Mouse (Mus musculus) large intestine, adult 2 months (tissue): ENCODE measurements around the gene Anxa1. TPM values are rescaled to one million over a fixed set of nuclear protein-coding genes. Genes with fewer than 3 reads are reported as not detected.

Experiments
- DNase-seq: peaks from one replicate; pipeline ENCODE4 v3.0.0-alpha.2; 2012; ENCODE audit warnings: low read depth, low spot score
- WGBS: fragments of 180-500 bp; shearing (Covaris S2); methylation state at CpG from one replicate; pipeline ENCODE4 v1.1.7; 2018; 5-methylcytosine and 5-hydroxymethylcytosine counted together
- polyA plus RNA-seq: library from polyadenylated mRNA; depleted of rRNA; stranded (reverse); fragments of >200 nt; gene quantifications from 2 replicates; pipeline ENCODE4 v1.2.3, GENCODE M21; 2012; rRNA removed

The Anxa1 gene
- polyA plus RNA-seq = 5.7 and 6.0 TPM in 2 replicates

- 4% methylated on average over 5 of the region's 5 CpGs for WGBS
- DNase-seq = peak; percentile 71
Observed at GRCm38 (mm10) chr19:20390455-20390994, at the start of gene Anxa1. Gene Anxa1, minus strand, starts transcription at chr19:20390944.

GRCm38 (mm10) chr19:20437043-20437442 is 46.3 kb upstream of the Anxa1 start:
- 39% methylated on average over 5 of the region's 5 CpGs for WGBS
- DNase-seq = no peak

GRCm38 (mm10) chr19:20434541-20434940 is 43.8 kb upstream of the Anxa1 start:
- DNase-seq = peak; percentile 57
- 3% methylated on average over 3 of the region's 3 CpGs for WGBS

- DNase-seq = no peak
- 54% methylated on average over 5 of the region's 5 CpGs for WGBS
Observed at GRCm38 (mm10) chr19:20433966-20434365, 43.2 kb upstream of the Anxa1 start.

GRCm38 (mm10) chr19:20426443-20427161 is 35.9 kb upstream of the Anxa1 start:
- no peak for DNase-seq
- 82% methylated on average over 12 of the region's 12 CpGs for WGBS

- DNase-seq = no peak
- 91% methylated on average over 3 of the region's 3 CpGs for WGBS
Observed at GRCm38 (mm10) chr19:20411276-20411675, 20.5 kb upstream of the Anxa1 start.

GRCm38 (mm10) chr19:20409541-20410528 is 19.1 kb upstream of the Anxa1 start:
- DNase-seq = no peak
- WGBS = 41% methylated on average over 9 of the region's 9 CpGs

GRCm38 (mm10) chr19:20406475-20406874 is 15.7 kb upstream of the Anxa1 start:
- peak; percentile 33 for DNase-seq
- 27% methylated on average over 3 of the region's 3 CpGs for WGBS

GRCm38 (mm10) chr19:20405015-20405414 is 14.3 kb upstream of the Anxa1 start:
- 45% methylated on average over 4 of the region's 4 CpGs for WGBS
- DNase-seq = no peak

- DNase-seq = no peak
- WGBS = 78% methylated on average over 3 of the region's 3 CpGs
Observed at GRCm38 (mm10) chr19:20403740-20404139, 13.0 kb upstream of the Anxa1 start.

GRCm38 (mm10) chr19:20403219-20403618 is 12.5 kb upstream of the Anxa1 start:
- 98% methylated on average over 1 of the region's 1 CpGs for WGBS
- no peak for DNase-seq

- no peak for DNase-seq
- 65% methylated on average over 5 of the region's 5 CpGs for WGBS
Observed at GRCm38 (mm10) chr19:20402516-20403200, 11.9 kb upstream of the Anxa1 start.

- DNase-seq = no peak
- 75% methylated on average over 3 of the region's 3 CpGs for WGBS
Observed at GRCm38 (mm10) chr19:20401961-20402360, 11.2 kb upstream of the Anxa1 start.

- no peak for DNase-seq
- WGBS = 57% methylated on average over 4 of the region's 4 CpGs
Observed at GRCm38 (mm10) chr19:20399187-20399586, 8.4 kb upstream of the Anxa1 start.

GRCm38 (mm10) chr19:20397092-20397491 is 6.3 kb upstream of the Anxa1 start:
- 93% methylated on average over 1 of the region's 1 CpGs for WGBS
- no peak for DNase-seq

GRCm38 (mm10) chr19:20393556-20394274 is 3.0 kb upstream of the Anxa1 start:
- peak; percentile 21 for DNase-seq
- WGBS = 65% methylated on average over 6 of the region's 6 CpGs

- peak; percentile 16 for DNase-seq
- WGBS = 5% methylated on average over 7 of the region's 7 CpGs
Observed at GRCm38 (mm10) chr19:20389723-20390122, 1.0 kb downstream of the Anxa1 start.

GRCm38 (mm10) chr19:20389245-20389644 is 1.5 kb downstream of the Anxa1 start:
- whole genome bisulfite sequencing = 7% methylated on average over 6 of the region's 6 CpGs
- peak; percentile 43 for DNase-seq

GRCm38 (mm10) chr19:20388276-20388675 is 2.5 kb downstream of the Anxa1 start:
- WGBS = 87% methylated on average over 6 of the region's 6 CpGs
- DNase-seq = no peak
